Mouse (Mus musculus): Measurements from ENCODE around the gene Lonrf3. TPM values are rescaled to one million over a fixed set of nuclear protein-coding genes. Genes with fewer than 3 reads are reported as not detected.

The Lonrf3 gene
- total and polyA plus RNA-seq, 2 experiments from 2014 or later = 0.49 to 7.6 TPM

DNA sequence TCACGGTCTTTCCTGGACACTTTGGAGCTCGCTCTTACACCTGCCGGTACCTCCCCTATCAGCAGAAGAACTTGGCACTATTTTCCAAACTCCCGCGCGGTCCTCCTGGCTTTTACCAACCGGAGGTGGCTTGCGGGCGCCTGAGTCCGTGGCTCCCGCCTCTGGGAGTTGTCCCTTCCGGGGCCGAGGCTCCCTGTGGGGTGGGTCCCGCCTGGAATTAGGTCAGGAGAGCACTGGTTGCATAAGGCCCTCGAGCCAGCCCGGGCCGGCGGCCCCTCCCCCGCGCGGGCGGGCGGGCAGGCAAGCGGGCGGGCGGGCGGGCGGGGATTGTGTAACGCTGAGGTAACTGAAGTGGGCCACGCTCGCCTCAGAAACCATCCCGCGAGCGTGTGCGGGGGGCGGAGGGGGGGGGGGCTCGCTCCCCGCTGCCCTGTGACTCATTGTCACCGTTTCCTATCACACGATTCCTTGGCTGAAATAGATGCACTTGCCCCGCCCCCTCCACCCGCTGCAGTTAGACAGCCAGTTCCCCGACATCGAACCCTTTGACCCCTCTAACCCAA lies 1.8 kb downstream of the Lonrf3 start:
- WGBS = 21% methylated on average over 38 of the region's 44 CpGs
- Histone ChIP-seq H3K36me3 (ENCODE audit: insufficient read depth, low read length) (no peaks in the 10 kb centered on the region), H3K9me3 (ENCODE audit: low read length) (no peaks in the 10 kb centered on the region), H3K4me2 (ENCODE audit: low read depth, low read length, poor library complexity, severe bottlenecking) (peak overlapping the region; percentile 88), H3K4me3 (ENCODE audit: low read depth, low read length) (peak overlapping the region; percentile 45), H3K9ac (replicated peaks; ENCODE audit: low read length, poor library complexity, severe bottlenecking) (no peak overlapping the region; the same call in 1 of the 2 replicates), H3K27me3 (ENCODE audit: insufficient read depth, low read length) (no peaks in the 10 kb centered on the region), H3K4me1 (ENCODE audit: insufficient read depth, low read length) (no peaks in the 10 kb centered on the region), H3K27ac (ENCODE audit: low read depth, low read length) (no peak overlapping the region)
- no peak for TF ChIP-seq CTCF (IDR thresholded peaks at IDR 0.05)
- ATAC-seq (ENCODE audit: low FRiP score) (peak; percentile 50), DNase-seq (ENCODE audit: low spot score) (peak; percentile 1)

DNA sequence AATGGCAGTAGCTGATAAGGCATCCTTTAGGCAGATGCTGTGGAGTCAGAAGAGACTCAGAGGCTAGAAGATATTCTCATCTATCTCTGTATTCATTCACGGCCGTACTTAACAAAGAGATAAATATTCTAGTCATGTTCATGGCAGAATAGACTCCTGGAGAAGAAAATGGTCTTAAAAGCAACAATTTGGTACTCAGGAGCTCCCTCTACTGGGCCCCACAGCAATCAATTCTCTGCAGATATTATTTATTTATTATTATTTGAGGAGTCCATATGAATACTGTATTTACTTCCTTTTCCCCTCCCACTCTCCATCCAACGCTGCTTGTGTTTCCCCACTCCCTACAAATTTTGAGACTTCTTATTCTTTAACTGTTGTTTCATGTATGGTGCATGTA lies 24.3 kb downstream of the Lonrf3 start:
- Histone ChIP-seq H3K4me2 (ENCODE audit: low read depth, low read length, poor library complexity, severe bottlenecking) (no peak overlapping the region), H3K27me3 (ENCODE audit: insufficient read depth, low read length) (no peaks in the 10 kb centered on the region), H3K9me3 (ENCODE audit: low read length) (no peaks in the 10 kb centered on the region), H3K4me1 (ENCODE audit: insufficient read depth, low read length) (no peaks in the 10 kb centered on the region), H3K36me3 (ENCODE audit: insufficient read depth, low read length) (no peaks in the 10 kb centered on the region), H3K9ac (replicated peaks; ENCODE audit: low read length, poor library complexity, severe bottlenecking) (no peak overlapping the region), H3K4me3 (ENCODE audit: low read depth, low read length) (no peak overlapping the region), H3K27ac (ENCODE audit: low read depth, low read length) (no peak overlapping the region)
- 58% methylated on average over 3 of the region's 3 CpGs for WGBS
- ATAC-seq (ENCODE audit: low FRiP score) (no peak), DNase-seq (ENCODE audit: low spot score) (peak; percentile 36)
- peak; percentile 48 for TF ChIP-seq CTCF (IDR thresholded peaks at IDR 0.05)

DNA sequence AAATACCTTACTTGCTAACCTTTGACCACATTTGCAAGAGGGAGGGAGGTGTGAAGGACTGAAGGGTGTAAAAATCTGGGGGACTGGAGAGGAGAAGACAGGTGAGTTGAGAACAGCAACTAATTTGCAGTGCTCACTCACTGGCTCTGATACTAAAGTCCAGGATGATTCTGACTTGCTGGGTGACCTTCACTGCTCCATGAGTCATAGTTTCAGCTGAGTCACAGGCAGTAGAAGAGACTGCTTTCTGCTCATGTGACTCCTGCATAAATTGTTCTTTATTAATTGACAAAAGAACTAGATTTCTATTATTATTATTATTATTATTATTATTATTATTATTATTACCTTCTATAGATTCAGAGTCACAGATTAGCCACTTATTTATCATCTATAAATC lies 57.2 kb downstream of the Lonrf3 start:
- Histone ChIP-seq H3K27me3 (ENCODE audit: insufficient read depth, low read length) (no peaks in the 10 kb centered on the region), H3K9ac (replicated peaks; ENCODE audit: low read length, poor library complexity, severe bottlenecking) (no peak overlapping the region), H3K36me3 (ENCODE audit: insufficient read depth, low read length) (no peaks in the 10 kb centered on the region), H3K27ac (ENCODE audit: low read depth, low read length) (no peak overlapping the region), H3K9me3 (ENCODE audit: low read length) (no peaks in the 10 kb centered on the region), H3K4me2 (ENCODE audit: low read depth, low read length, poor library complexity, severe bottlenecking) (no peak overlapping the region), H3K4me3 (ENCODE audit: low read depth, low read length) (no peak overlapping the region), H3K4me1 (ENCODE audit: insufficient read depth, low read length) (no peaks in the 10 kb centered on the region)
- no peak for DNase-seq (ENCODE audit: low spot score)
- no peak for TF ChIP-seq CTCF (IDR thresholded peaks at IDR 0.05)
- no peak for ATAC-seq (ENCODE audit: low FRiP score)

DNA sequence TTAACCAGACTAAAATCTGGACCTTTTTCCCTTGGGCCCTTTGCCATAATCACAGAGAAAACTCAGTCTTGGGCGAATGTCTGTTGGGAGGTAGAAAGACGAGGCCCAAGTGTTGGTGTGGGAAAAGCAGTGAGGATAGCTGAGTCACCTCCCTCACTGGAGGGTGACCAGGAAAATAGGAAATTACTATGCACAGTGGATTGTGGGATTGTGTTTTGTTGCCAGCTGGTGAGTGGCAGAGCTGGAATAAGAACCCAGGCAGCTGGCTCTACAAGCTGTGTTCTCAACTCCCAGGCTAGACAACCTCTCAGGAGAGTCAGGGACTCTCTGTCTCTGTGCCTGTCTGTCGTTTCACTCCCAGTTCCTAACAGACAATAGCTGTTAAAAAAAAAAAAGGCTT lies 61.8 kb downstream of the Lonrf3 start:
- WGBS = 47% methylated on average over 3 of the region's 3 CpGs
- no peak overlapping the region for H3K27ac ChIP-seq (ENCODE audit: low read depth, low read length)
- no peak overlapping the region for H3K4me2 ChIP-seq (ENCODE audit: low read depth, low read length, poor library complexity, severe bottlenecking)
- no peaks in the 10 kb centered on the region for H3K9me3 ChIP-seq (ENCODE audit: low read length)
- H3K9ac ChIP-seq (replicated peaks; ENCODE audit: low read length, poor library complexity, severe bottlenecking) = no peak overlapping the region
- peak; percentile 32 for DNase-seq (ENCODE audit: low spot score)
- no peak for ATAC-seq (ENCODE audit: low FRiP score)
- H3K4me1 ChIP-seq (ENCODE audit: insufficient read depth, low read length) = no peaks in the 10 kb centered on the region
- no peaks in the 10 kb centered on the region for H3K36me3 ChIP-seq (ENCODE audit: insufficient read depth, low read length)
- TF ChIP-seq CTCF (IDR thresholded peaks at IDR 0.05) = no peak
- no peak overlapping the region for H3K4me3 ChIP-seq (ENCODE audit: low read depth, low read length)
- H3K27me3 ChIP-seq (ENCODE audit: insufficient read depth, low read length) = no peaks in the 10 kb centered on the region

DNA sequence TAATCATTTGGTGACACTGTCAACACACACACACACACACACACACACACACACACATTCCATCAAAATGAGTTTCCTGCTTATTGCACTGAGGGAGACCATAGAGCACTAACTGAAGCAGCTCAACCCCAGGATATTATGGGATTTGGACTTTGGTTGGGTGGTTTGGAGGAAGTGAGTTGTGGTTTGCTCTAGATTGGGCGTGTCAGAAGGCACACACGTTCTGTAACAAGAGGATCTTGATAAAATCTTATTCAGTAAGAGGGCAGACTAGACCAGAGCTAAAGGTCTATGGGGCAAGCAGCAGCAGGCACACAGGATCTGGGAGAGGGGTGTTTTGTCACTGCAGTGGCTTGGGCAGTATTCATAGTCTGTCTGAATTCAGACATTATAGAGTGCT lies 62.4 kb downstream of the Lonrf3 start:
- Histone ChIP-seq H3K27me3 (ENCODE audit: insufficient read depth, low read length) (no peaks in the 10 kb centered on the region), H3K9me3 (ENCODE audit: low read length) (no peaks in the 10 kb centered on the region), H3K4me1 (ENCODE audit: insufficient read depth, low read length) (no peaks in the 10 kb centered on the region), H3K27ac (ENCODE audit: low read depth, low read length) (no peak overlapping the region), H3K36me3 (ENCODE audit: insufficient read depth, low read length) (no peaks in the 10 kb centered on the region), H3K4me2 (ENCODE audit: low read depth, low read length, poor library complexity, severe bottlenecking) (no peak overlapping the region), H3K4me3 (ENCODE audit: low read depth, low read length) (no peak overlapping the region), H3K9ac (replicated peaks; ENCODE audit: low read length, poor library complexity, severe bottlenecking) (no peak overlapping the region)
- WGBS = 60% methylated on average over 2 of the region's 2 CpGs
- ATAC-seq (ENCODE audit: low FRiP score) = no peak
- TF ChIP-seq CTCF (IDR thresholded peaks at IDR 0.05) = no peak
- DNase-seq (ENCODE audit: low spot score) = no peak

DNA sequence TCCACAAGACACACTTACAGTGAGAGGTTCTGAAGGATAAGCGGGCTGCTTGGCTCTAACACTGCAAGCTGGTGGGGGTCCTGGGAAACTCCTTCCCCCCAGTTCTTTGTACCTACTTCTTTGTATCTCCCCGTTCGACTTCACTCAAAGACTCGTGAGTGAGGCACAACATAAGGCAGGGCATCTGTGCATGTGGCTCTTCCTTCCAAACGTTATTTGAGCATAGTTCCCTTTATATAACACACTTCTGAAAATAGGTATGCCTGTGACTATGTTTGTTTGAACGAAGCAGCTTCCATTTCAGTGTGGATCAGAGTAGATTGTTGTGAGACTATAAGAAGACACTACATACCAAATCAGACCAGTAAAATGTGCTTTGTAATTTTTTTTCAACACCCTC lies 64.5 kb downstream of the Lonrf3 start:
- no peaks in the 10 kb centered on the region for H3K36me3 ChIP-seq (ENCODE audit: insufficient read depth, low read length)
- WGBS = 61% methylated on average over 6 of the region's 6 CpGs
- DNase-seq (ENCODE audit: low spot score) (no peak), ATAC-seq (ENCODE audit: low FRiP score) (no peak)
- H3K4me3 ChIP-seq (ENCODE audit: low read depth, low read length) = no peak overlapping the region
- H3K27me3 ChIP-seq (ENCODE audit: insufficient read depth, low read length) = no peaks in the 10 kb centered on the region
- H3K9ac ChIP-seq (replicated peaks; ENCODE audit: low read length, poor library complexity, severe bottlenecking) = no peak overlapping the region
- H3K27ac ChIP-seq (ENCODE audit: low read depth, low read length) = no peak overlapping the region
- no peak overlapping the region for H3K4me2 ChIP-seq (ENCODE audit: low read depth, low read length, poor library complexity, severe bottlenecking)
- no peaks in the 10 kb centered on the region for H3K4me1 ChIP-seq (ENCODE audit: insufficient read depth, low read length)
- H3K9me3 ChIP-seq (ENCODE audit: low read length) = no peaks in the 10 kb centered on the region
- no peak for TF ChIP-seq CTCF (IDR thresholded peaks at IDR 0.05)
